Mouse (Mus musculus): ENCODE measurements around the gene Picalm. TPM values are rescaled to one million over a fixed set of nuclear protein-coding genes. Genes with fewer than 3 reads are reported as not detected.

The Picalm gene
- polyA plus RNA-seq, 1 experiment, result 40.1 TPM

GRCm38 (mm10) chr7:90090996-90091395, 39.0 kb upstream of the Picalm start:
- Histone ChIP-seq H3K27me3 (ENCODE audit: control insufficient read depth, insufficient read depth, insufficient read length) (no peaks in the 10 kb centered on the region), H3K4me3 (no peak overlapping the region), H3ac (ENCODE audit: control insufficient read depth, insufficient read length) (no peak overlapping the region), H3K79me2 (ENCODE audit: control insufficient read depth, insufficient read depth) (no peaks in the 10 kb centered on the region), H3K36me3 (ENCODE audit: control insufficient read depth, insufficient read depth) (no peaks in the 10 kb centered on the region), H3K4me2 (ENCODE audit: low read depth) (no peak overlapping the region)
- TF ChIP-seq E2F4 (IDR thresholded peaks at IDR 0.05; ENCODE audit: insufficient read depth), result no peak
- TF ChIP-seq USF1 (IDR thresholded peaks at IDR 0.05; ENCODE audit: low read depth), result no peak
- no peak for TF ChIP-seq TCF12 (IDR thresholded peaks at IDR 0.05; ENCODE audit: insufficient read depth, poor library complexity, severe bottlenecking)
- no peak for TF ChIP-seq POLR2A (IDR thresholded peaks at IDR 0.05; ENCODE audit: insufficient read length, low read depth)
- TF ChIP-seq SRF (IDR thresholded peaks at IDR 0.05; ENCODE audit: control insufficient read depth, insufficient read length, low read depth), result no peak
- no peak for TF ChIP-seq CEBPB (IDR thresholded peaks at IDR 0.05; ENCODE audit: insufficient read depth, poor library complexity, severe bottlenecking)
- no peak for TF ChIP-seq REST (IDR thresholded peaks at IDR 0.05; ENCODE audit: insufficient read depth, insufficient read length)
- no peak for TF ChIP-seq MAX (IDR thresholded peaks at IDR 0.05; ENCODE audit: low read depth)
- TF ChIP-seq MYOD1 (IDR thresholded peaks at IDR 0.05; ENCODE audit: control insufficient read depth in 1 of 3, insufficient read length in 2 of 3, low read depth in 2 of 3), result no peak
- TF ChIP-seq POLR2AphosphoS2 (IDR thresholded peaks at IDR 0.05; ENCODE audit: insufficient read length, low read depth), result no peak
- no peak for TF ChIP-seq TCF3 (IDR thresholded peaks at IDR 0.05; ENCODE audit: insufficient read length, low read depth)

- no peak overlapping the region for H3ac ChIP-seq (ENCODE audit: control insufficient read depth, insufficient read length)
- H3K79me2 ChIP-seq (ENCODE audit: control insufficient read depth, insufficient read depth), result no peaks in the 10 kb centered on the region
- H3K4me2 ChIP-seq (ENCODE audit: low read depth), result no peak overlapping the region
- H3K36me3 ChIP-seq (ENCODE audit: control insufficient read depth, insufficient read depth), result no peaks in the 10 kb centered on the region
- no peak overlapping the region for H3K4me3 ChIP-seq
- TF ChIP-seq SRF (IDR thresholded peaks at IDR 0.05; ENCODE audit: control insufficient read depth, insufficient read length, low read depth) (no peak), POLR2AphosphoS2 (IDR thresholded peaks at IDR 0.05; ENCODE audit: insufficient read length, low read depth) (no peak), TCF3 (IDR thresholded peaks at IDR 0.05; ENCODE audit: insufficient read length, low read depth) (no peak), MYOG (IDR thresholded peaks at IDR 0.05; ENCODE audit: control insufficient read depth in 1 of 3, insufficient read depth in 1 of 3, insufficient read length in 2 of 3, low read depth in 2 of 3) (no peak), REST (IDR thresholded peaks at IDR 0.05; ENCODE audit: insufficient read depth, insufficient read length) (no peak), E2F4 (IDR thresholded peaks at IDR 0.05; ENCODE audit: insufficient read depth) (no peak), POLR2A (IDR thresholded peaks at IDR 0.05; ENCODE audit: insufficient read length, low read depth) (no peak), USF1 (IDR thresholded peaks at IDR 0.05; ENCODE audit: low read depth) (no peak), TCF12 (IDR thresholded peaks at IDR 0.05; ENCODE audit: insufficient read depth, poor library complexity, severe bottlenecking) (no peak), MYOD1 (IDR thresholded peaks at IDR 0.05; ENCODE audit: control insufficient read depth in 1 of 3, insufficient read length in 2 of 3, low read depth in 2 of 3) (no peak), MAX (IDR thresholded peaks at IDR 0.05; ENCODE audit: low read depth) (no peak)
- no peaks in the 10 kb centered on the region for H3K27me3 ChIP-seq (ENCODE audit: control insufficient read depth, insufficient read depth, insufficient read length)
Measured at GRCm38 (mm10) chr7:90091756-90092155, 38.3 kb upstream of the Picalm start.

- TF ChIP-seq MYOD1 (IDR thresholded peaks at IDR 0.05; ENCODE audit: control insufficient read depth in 1 of 3, insufficient read length in 2 of 3, low read depth in 2 of 3) (no peak), REST (IDR thresholded peaks at IDR 0.05; ENCODE audit: insufficient read depth, insufficient read length) (no peak), MAX (IDR thresholded peaks at IDR 0.05; ENCODE audit: low read depth) (no peak), USF1 (IDR thresholded peaks at IDR 0.05; ENCODE audit: low read depth) (no peak)
- H3K27me3 ChIP-seq (ENCODE audit: control insufficient read depth, insufficient read depth, insufficient read length), result no peaks in the 10 kb centered on the region
- H3K4me3 ChIP-seq, result no peak overlapping the region
Measured at GRCm38 (mm10) chr7:90092452-90093450, 37.3 kb upstream of the Picalm start.

DNA sequence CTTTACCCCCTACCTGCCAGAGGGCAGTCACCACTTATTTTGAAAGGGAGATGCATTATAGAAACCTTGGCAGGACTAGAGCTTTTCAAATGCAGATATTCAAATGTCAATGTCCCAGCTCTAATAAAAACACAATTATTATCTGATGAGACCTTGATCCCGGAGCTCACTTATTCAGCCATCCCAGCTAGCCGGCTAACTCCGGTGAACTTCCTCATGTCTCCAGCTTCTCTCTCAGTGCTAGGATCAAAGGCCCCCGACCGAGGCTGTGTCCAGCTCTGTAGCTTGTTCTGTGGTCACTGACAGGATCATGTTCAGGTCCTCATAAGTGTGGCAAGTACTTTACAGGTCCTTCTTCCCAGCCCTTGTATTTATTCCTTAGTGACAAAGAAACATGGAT, 34.9 kb upstream of the Picalm start:
- Histone ChIP-seq H3K4me2 (ENCODE audit: low read depth) (no peak overlapping the region), H3K36me3 (ENCODE audit: control insufficient read depth, insufficient read depth) (no peaks in the 10 kb centered on the region), H3K27me3 (ENCODE audit: control insufficient read depth, insufficient read depth, insufficient read length) (no peaks in the 10 kb centered on the region), H3K79me2 (ENCODE audit: control insufficient read depth, insufficient read depth) (no peaks in the 10 kb centered on the region), H3K4me3 (no peak overlapping the region), H3ac (ENCODE audit: control insufficient read depth, insufficient read length) (no peak overlapping the region)
- no peak for TF ChIP-seq REST (IDR thresholded peaks at IDR 0.05; ENCODE audit: insufficient read depth, insufficient read length)
- no peak for TF ChIP-seq MYOG (IDR thresholded peaks at IDR 0.05; ENCODE audit: control insufficient read depth in 1 of 3, insufficient read depth in 1 of 3, insufficient read length in 2 of 3, low read depth in 2 of 3)
- no peak for TF ChIP-seq POLR2A (IDR thresholded peaks at IDR 0.05; ENCODE audit: insufficient read length, low read depth)
- TF ChIP-seq MAX (IDR thresholded peaks at IDR 0.05; ENCODE audit: low read depth), result no peak
- no peak for TF ChIP-seq E2F4 (IDR thresholded peaks at IDR 0.05; ENCODE audit: insufficient read depth)
- no peak for TF ChIP-seq TCF3 (IDR thresholded peaks at IDR 0.05; ENCODE audit: insufficient read length, low read depth)

More at GRCm38 (mm10) chr7:90092452-90093450, 37.3 kb upstream of the Picalm start:
- no peaks in the 10 kb centered on the region for H3K36me3 ChIP-seq (ENCODE audit: control insufficient read depth, insufficient read depth)
- no peak overlapping the region for H3K4me2 ChIP-seq (ENCODE audit: low read depth)
- H3K79me2 ChIP-seq (ENCODE audit: control insufficient read depth, insufficient read depth), result no peaks in the 10 kb centered on the region
- H3ac ChIP-seq (ENCODE audit: control insufficient read depth, insufficient read length), result no peak overlapping the region
